Mouse (Mus musculus) kidney, adult 2 months (tissue): ENCODE measurements at regions not wholly inside any gene's neighbourhood (a gene's known extent, or its start where the extent isn't known, plus 50 kb on each side); places are given as distances from the start of the nearest gene placed in this dataset.
"Not testable (repeated sequence)": the region's sequence is repeated elsewhere in the genome, so short reads cannot be mapped to it uniquely, and the experiment has no call there.

Experiments
- DNase-seq: peaks from one replicate; pipeline ENCODE4 v3.0.0; 2021
- H3K27ac ChIP-seq: fragments of 200-500 bp; 2 replicates; pipeline ENCODE4 v1.5.1; 2012; ENCODE audit warnings: low read depth, low read length, control low read depth, inconsistent platforms; ENCODE audit not compliant: insufficient read depth
- H3K27me3 ChIP-seq: fragments of 200-500 bp; replicated peaks from 2 replicates; pipeline ENCODE4 v1.6.1; 2012; ENCODE audit warnings: mild to moderate bottlenecking, moderate library complexity, low read length, inconsistent platforms; ENCODE audit not compliant: control insufficient read depth, insufficient read depth
- H3K36me3 ChIP-seq: fragments of 200-500 bp; 2 replicates; pipeline ENCODE4 v1.6.1; 2012; ENCODE audit warnings: mild to moderate bottlenecking, moderate library complexity, low read length, inconsistent platforms; ENCODE audit not compliant: control insufficient read depth, insufficient read depth
- H3K4me1 ChIP-seq: fragments of 200-500 bp; 2 replicates; pipeline ENCODE4 v1.6.1; 2011; ENCODE audit warnings: low read length; ENCODE audit not compliant: control insufficient read depth, insufficient read depth
- H3K4me3 ChIP-seq: fragments of 200-500 bp; 2 replicates; pipeline ENCODE4 v1.5.1; 2011; ENCODE audit warnings: mild to moderate bottlenecking, low read depth, low read length, control low read depth; ENCODE audit not compliant: insufficient read depth
- CTCF ChIP-seq: fragments of 200-500 bp; conservative IDR thresholded peaks from 2 replicates; pipeline ENCODE4 v1.5.1; 2011; ENCODE audit warnings: low read depth, mild to moderate bottlenecking, control low read depth, low read length, moderate library complexity, mixed read lengths; ENCODE audit not compliant: insufficient read depth, insufficient read length
- POLR2A ChIP-seq: fragments of 200-500 bp; IDR thresholded peaks from one replicate; pipeline ENCODE4 v1.6.1; 2011; ENCODE audit warnings: low read depth, low read length, control low read depth
- WGBS: fragments of 180-500 bp; shearing (Covaris S2); methylation state at CpG from one replicate; pipeline ENCODE4 v1.1.7; 2018; 5-methylcytosine and 5-hydroxymethylcytosine counted together

DNA sequence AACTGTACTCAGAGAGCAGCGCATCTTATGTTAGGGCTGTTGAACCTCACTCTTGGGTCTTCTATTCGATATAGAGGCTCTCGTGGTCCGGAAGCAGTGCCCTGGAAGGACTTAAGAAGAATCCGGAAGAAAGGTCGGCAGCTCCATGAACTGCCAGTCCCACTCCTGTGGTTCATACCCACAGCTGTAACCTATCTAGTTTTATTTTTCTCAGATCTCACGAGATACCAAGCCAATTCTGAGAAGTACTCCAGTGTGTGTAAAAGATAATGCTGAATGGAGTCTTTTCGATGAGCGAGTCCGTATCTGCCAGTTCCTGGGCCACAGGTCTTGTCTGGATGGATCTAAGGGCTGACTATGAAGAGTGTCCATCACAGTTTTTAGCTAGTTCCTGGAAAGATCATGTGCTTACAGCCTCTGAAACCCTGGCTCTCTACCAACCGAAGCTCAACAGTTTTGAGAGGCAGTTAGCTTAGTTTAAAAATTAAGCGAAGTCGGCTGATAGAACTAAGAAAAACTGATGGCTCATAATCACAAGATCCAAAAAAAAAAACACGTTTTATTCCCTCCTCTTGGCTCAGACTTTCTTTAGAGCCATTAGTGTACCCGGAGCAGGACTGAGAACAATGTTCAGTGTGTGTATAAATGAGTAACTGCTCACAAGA is 86.5 kb upstream of the Abca1 start:
- Histone ChIP-seq H3K4me1 (peaks cover 14% of the 10 kb centered on the region; the same call in 1 of the 2 replicates), H3K36me3 (no peaks in the 10 kb centered on the region), H3K27me3 (no peaks in the 10 kb centered on the region), H3K27ac (peak overlapping the region; percentile 61), H3K4me3 (no peak overlapping the region)
- TF ChIP-seq POLR2A (no peak), CTCF (no peak)
- WGBS = 42% methylated on average over 15 of the region's 15 CpGs
- peak; percentile 92 for DNase-seq

DNA sequence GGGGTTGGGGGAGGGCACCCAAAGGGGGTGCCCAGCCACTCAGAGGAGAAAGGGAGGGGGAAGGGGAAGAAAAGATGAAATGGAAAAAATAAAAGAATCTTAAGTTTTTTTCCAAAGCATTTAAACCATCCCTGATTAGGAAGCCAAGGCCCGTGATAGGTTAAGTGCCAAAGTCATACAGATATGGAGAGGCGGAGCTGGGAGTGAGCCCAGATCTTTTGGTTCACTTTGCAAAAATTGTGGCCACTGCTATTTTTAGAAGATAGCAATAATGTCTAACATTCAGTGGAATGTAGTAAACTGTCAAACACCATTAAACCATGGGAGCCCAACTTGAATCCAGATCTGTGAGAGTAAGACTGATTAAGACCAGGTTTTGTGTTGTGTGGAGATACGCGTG is 85.9 kb upstream of the Abca1 start:
- Histone ChIP-seq H3K4me1 (peaks cover 14% of the 10 kb centered on the region; the same call in 1 of the 2 replicates), H3K4me3 (no peak overlapping the region), H3K36me3 (no peaks in the 10 kb centered on the region), H3K27me3 (no peaks in the 10 kb centered on the region), H3K27ac (peak overlapping the region; percentile 61; the same call in 1 of the 2 replicates)
- TF ChIP-seq POLR2A (no peak), CTCF (no peak)
- 90% methylated on average over 4 of the region's 4 CpGs for WGBS
- DNase-seq = no peak

DNA sequence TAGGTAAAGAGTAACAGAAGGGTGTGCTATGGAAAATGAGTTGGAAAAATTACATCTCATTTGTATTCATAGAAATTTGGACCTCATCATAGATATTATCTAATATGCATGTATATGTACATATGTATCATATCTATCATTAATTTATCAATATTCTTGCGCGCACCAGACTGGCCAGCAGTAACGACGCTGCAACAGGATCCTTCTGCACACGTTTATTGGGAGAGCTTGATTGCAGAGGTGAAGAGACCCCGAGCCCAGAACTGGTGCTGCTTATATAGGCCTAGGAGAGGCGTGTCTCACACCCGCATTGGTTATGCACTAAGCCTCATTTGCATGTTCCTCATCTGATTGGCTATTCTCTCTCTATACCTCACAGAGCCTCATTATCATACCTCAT is 83.8 kb upstream of the Abca1 start:
- not testable (repeated sequence) for H3K27ac ChIP-seq, DNase-seq, H3K36me3 ChIP-seq, H3K4me3 ChIP-seq, H3K27me3 ChIP-seq
- H3K4me1 ChIP-seq = peaks cover 12% of the 10 kb centered on the region; the same call in 1 of the 2 replicates
- 94% methylated on average over 8 of the region's 8 CpGs for WGBS

DNA sequence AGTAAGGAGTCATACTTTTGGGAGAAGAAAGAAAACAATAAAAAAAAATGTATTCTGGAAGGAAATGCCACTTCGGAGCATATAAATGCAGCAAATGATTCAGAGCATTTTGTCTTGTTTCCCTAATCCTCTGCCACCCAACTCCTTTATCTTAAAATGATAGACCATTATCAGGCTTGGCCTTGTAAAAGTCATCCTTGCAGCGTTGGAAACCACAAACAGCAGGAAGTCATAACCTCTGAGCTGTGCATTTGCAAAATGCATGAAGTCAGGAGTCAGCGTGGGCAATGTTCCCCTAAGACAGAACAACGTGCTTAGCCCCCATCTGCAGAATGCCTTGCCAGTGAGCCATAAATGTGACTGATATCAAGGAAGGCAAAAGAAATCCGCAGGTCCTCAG is 80.2 kb upstream of the Abca1 start:
- 61% methylated on average over 5 of the region's 5 CpGs for WGBS
- DNase-seq = no peak
- H3K4me3 ChIP-seq = no peak overlapping the region
- no peak for TF ChIP-seq POLR2A
- TF ChIP-seq CTCF = no peak
- no peaks in the 10 kb centered on the region for H3K27me3 ChIP-seq
- no peak overlapping the region for H3K27ac ChIP-seq
- no peaks in the 10 kb centered on the region for H3K4me1 ChIP-seq
- H3K36me3 ChIP-seq = no peaks in the 10 kb centered on the region

DNA sequence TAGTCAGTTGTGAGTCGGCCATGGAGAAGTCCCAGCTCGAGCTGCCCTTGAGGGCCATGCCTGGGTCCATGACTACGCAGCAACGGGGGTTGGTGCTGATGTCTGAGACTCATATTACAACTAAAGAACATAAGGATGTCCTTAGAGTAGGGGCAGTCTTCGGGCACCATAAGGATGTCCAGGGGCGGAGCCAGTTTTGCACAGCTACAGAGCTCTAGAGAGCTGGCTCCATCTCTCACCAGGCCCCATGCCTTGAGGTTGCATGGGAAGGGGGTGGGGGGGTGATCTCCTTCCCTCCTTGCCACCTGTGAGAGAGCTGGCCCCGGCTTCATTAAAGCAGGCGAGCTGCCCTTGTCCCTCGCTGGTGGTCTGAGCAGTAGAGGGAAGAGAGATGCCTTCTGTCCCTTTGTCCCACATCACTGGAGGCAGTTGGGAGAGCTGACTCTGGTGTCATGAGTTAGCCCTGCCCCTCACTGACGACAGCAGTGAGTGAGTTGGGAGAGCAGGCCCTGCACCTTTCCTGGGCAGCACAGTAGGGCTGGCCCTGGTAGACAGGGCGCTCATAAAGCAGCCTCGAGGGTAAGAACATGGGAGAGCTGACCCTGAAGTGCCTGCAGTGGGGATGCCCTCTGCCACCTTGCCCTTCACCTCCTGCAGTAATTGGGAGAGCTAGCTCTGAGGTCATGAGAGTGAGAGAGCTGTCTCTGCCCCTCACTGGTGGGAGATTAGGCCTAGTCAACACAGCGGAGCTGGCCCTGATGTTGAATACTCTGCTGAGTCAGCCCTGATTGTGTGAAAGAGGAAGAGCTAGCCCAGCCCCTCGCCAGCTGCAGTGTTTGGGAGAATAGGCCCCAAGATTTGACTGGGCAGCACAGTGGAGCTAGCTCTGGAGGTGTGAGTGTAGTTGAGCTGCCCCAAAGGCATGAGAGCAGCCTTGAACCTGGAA is 78.9 kb upstream of the Abca1 start:
- Histone ChIP-seq H3K27ac (no peak overlapping the region), H3K27me3 (no peaks in the 10 kb centered on the region), H3K4me3 (no peak overlapping the region), H3K4me1 (no peaks in the 10 kb centered on the region), H3K36me3 (no peaks in the 10 kb centered on the region)
- TF ChIP-seq CTCF (no peak), POLR2A (no peak)
- WGBS = 84% methylated on average over 14 of the region's 14 CpGs
- no peak for DNase-seq

DNA sequence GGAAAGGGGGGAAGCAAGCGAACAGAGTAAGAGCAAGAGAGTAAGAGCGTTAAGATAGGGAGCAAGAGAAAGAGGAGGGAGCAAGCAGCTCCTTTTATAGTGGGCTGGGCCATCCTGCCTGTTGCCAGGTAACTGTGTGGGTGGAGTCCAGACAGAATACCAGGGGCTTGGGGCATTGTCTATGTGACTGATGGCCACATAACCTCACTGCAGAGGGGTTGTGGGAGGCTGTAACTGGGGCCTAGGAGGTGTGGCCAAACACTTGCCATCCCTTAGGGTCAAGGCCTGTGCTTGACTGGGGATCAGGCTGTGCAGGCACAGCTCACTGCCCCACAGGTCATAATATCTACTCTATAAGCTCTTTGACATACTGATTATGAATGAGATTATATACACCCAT is 76.2 kb upstream of the Abca1 start:
- Histone ChIP-seq H3K27me3 (no peaks in the 10 kb centered on the region), H3K4me1 (no peaks in the 10 kb centered on the region), H3K36me3 (no peaks in the 10 kb centered on the region), H3K27ac (no peak overlapping the region), H3K4me3 (no peak overlapping the region)
- TF ChIP-seq CTCF = no peak
- DNase-seq = no peak
- 90% methylated on average over 2 of the region's 2 CpGs for WGBS

DNA sequence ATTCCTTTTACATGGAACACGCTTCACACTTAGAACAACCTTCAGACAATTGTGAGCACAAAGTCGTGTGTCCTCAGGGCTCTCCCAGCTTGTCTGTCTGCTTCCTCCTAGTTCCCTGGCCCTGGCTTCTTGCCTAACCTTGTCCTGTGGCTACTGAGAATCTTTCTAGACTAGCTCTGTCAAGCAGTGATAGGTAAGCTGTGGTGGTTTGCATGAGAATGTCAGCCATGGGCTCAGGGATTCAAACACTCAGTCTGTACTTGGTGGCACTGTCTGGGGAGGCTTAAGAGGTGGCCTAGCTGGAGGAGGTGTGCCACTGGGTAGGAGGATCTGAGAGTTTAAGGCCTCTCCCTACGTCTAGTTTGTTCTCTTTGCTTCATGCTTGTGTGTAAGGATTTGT is 72.7 kb upstream of the Abca1 start:
- H3K4me3 ChIP-seq = no peak overlapping the region
- 81% methylated on average over 3 of the region's 3 CpGs for WGBS
- no peaks in the 10 kb centered on the region for H3K36me3 ChIP-seq
- TF ChIP-seq CTCF (no peak), POLR2A (no peak)
- no peaks in the 10 kb centered on the region for H3K27me3 ChIP-seq
- H3K4me1 ChIP-seq = no peaks in the 10 kb centered on the region
- H3K27ac ChIP-seq = no peak overlapping the region
- DNase-seq = no peak
